Mouse (Mus musculus) hindbrain, embryonic 12.5 days (tissue): ENCODE measurements at regions not wholly inside any gene's neighbourhood (a gene's known extent, or its start where the extent isn't known, plus 50 kb on each side); places are given as distances from the start of the nearest gene placed in this dataset.

Experiments used
- ATAC-seq: fragments of 200-750 bp; cut with Nextera tagmentation; 2 replicates; pipeline ENCODE4 v1.8.0; 2017; ENCODE audit warnings: moderate TSS enrichment; ENCODE audit not compliant: low FRiP score
- H3K27ac ChIP-seq: fragments of 300-500 bp; sonication (generic); 2 replicates; pipeline ENCODE4 v1.5.1; 2016; ENCODE audit warnings: mild to moderate bottlenecking
- H3K27me3 ChIP-seq: fragments of 300-500 bp; sonication (generic); 2 replicates; pipeline ENCODE4 v1.6.1; 2016; ENCODE audit warnings: mild to moderate bottlenecking
- H3K36me3 ChIP-seq: fragments of 300-500 bp; sonication (generic); 2 replicates; pipeline ENCODE4 v1.6.1; 2016; ENCODE audit warnings: mild to moderate bottlenecking
- H3K4me1 ChIP-seq: fragments of 300-500 bp; sonication (generic); 2 replicates; pipeline ENCODE4 v1.6.1; 2016
- H3K4me2 ChIP-seq: fragments of 300-500 bp; sonication (generic); replicated peaks from 2 replicates; pipeline ENCODE4 v1.6.1; 2016; ENCODE audit warnings: mild to moderate bottlenecking
- H3K4me3 ChIP-seq: fragments of 300-500 bp; sonication (generic); 2 replicates; pipeline ENCODE4 v1.5.1; 2016; ENCODE audit warnings: mild to moderate bottlenecking
- H3K9ac ChIP-seq: fragments of 300-500 bp; sonication (generic); 2 replicates; pipeline ENCODE4 v1.6.1; 2016; ENCODE audit warnings: mild to moderate bottlenecking, moderate library complexity
- H3K9me3 ChIP-seq: fragments of 300-500 bp; sonication (generic); replicated peaks from 2 replicates; pipeline ENCODE4 v1.6.1; 2016; ENCODE audit warnings: mild to moderate bottlenecking
- WGBS: fragments of 180-500 bp; shearing (Covaris S2); methylation state at CpG from one replicate; pipeline ENCODE4 v1.1.7; 2016; 5-methylcytosine and 5-hydroxymethylcytosine counted together

- Histone ChIP-seq H3K9me3 (no peaks in the 10 kb centered on the region), H3K4me1 (peaks cover 26% of the 10 kb centered on the region), H3K27me3 (no peaks in the 10 kb centered on the region), H3K36me3 (no peaks in the 10 kb centered on the region), H3K9ac (no peak overlapping the region), H3K4me2 (no peak overlapping the region), H3K27ac (peak overlapping the region; percentile 35; the same call in 1 of the 2 replicates), H3K4me3 (no peak overlapping the region)
- ATAC-seq: no peak
- WGBS: 13% methylated on average over 6 of the region's 6 CpGs
These were observed 125.7 kb downstream of the Plpp3 start for GRCm38 (mm10) chr4:105282681-105283462.

- H3K4me1 ChIP-seq: peaks cover 26% of the 10 kb centered on the region
- WGBS: 91% methylated on average over 5 of the region's 5 CpGs
- no peak overlapping the region for H3K4me2 ChIP-seq
- H3K36me3 ChIP-seq: no peaks in the 10 kb centered on the region
- no peak overlapping the region for H3K4me3 ChIP-seq
- 0 out of 2 replicates have a peak, but pooled peaks cover 6% of the 10 kb centered on the region for H3K27me3 ChIP-seq
- no peak for ATAC-seq
- H3K27ac ChIP-seq: no peak overlapping the region
- H3K9me3 ChIP-seq: no peaks in the 10 kb centered on the region
- H3K9ac ChIP-seq: no peak overlapping the region
These were observed 128.4 kb downstream of the Plpp3 start for GRCm38 (mm10) chr4:105285431-105286013.

- Histone ChIP-seq H3K9me3 (no peaks in the 10 kb centered on the region), H3K4me3 (no peak overlapping the region), H3K36me3 (no peaks in the 10 kb centered on the region), H3K27ac (no peak overlapping the region), H3K27me3 (0 out of 2 replicates have a peak, but pooled peaks cover 6% of the 10 kb centered on the region), H3K9ac (no peak overlapping the region), H3K4me1 (peaks cover 26% of the 10 kb centered on the region), H3K4me2 (no peak overlapping the region)
- no peak for ATAC-seq
- WGBS: 65% methylated on average over 6 of the region's 6 CpGs
These were observed 129.2 kb downstream of the Plpp3 start for GRCm38 (mm10) chr4:105286299-105286698.

GRCm38 (mm10) chr4:105286809-105287208 is 129.7 kb downstream of the Plpp3 start:
- Histone ChIP-seq H3K4me3 (no peak overlapping the region), H3K9me3 (no peaks in the 10 kb centered on the region), H3K9ac (no peak overlapping the region), H3K4me2 (no peak overlapping the region), H3K4me1 (peaks cover 24% of the 10 kb centered on the region), H3K27ac (no peak overlapping the region), H3K36me3 (no peaks in the 10 kb centered on the region), H3K27me3 (0 out of 2 replicates have a peak, but pooled peaks cover 6% of the 10 kb centered on the region)
- ATAC-seq: no peak
- 77% methylated on average over 10 of the region's 10 CpGs for WGBS

- Histone ChIP-seq H3K36me3 (no peaks in the 10 kb centered on the region), H3K4me1 (peaks cover 18% of the 10 kb centered on the region), H3K9me3 (no peaks in the 10 kb centered on the region), H3K4me2 (no peak overlapping the region), H3K4me3 (no peak overlapping the region), H3K27me3 (0 out of 2 replicates have a peak, but pooled peaks cover 6% of the 10 kb centered on the region), H3K27ac (no peak overlapping the region), H3K9ac (no peak overlapping the region)
- 49% methylated on average over 7 of the region's 7 CpGs for WGBS
- no peak for ATAC-seq
These were observed 130.3 kb downstream of the Plpp3 start for GRCm38 (mm10) chr4:105287419-105287818.

- ATAC-seq: no peak
These were observed 132.5 kb downstream of the Plpp3 start for GRCm38 (mm10) chr4:105289635-105290034.

GRCm38 (mm10) chr4:105290847-105291475 is 133.8 kb downstream of the Plpp3 start:
- Histone ChIP-seq H3K27ac (no peak overlapping the region), H3K4me1 (peaks cover 9% of the 10 kb centered on the region), H3K9me3 (no peaks in the 10 kb centered on the region), H3K9ac (no peak overlapping the region), H3K4me2 (no peak overlapping the region), H3K36me3 (no peaks in the 10 kb centered on the region), H3K27me3 (0 out of 2 replicates have a peak, but pooled peaks cover 6% of the 10 kb centered on the region), H3K4me3 (no peak overlapping the region)
- 12% methylated on average over 11 of the region's 11 CpGs for WGBS
- ATAC-seq: no peak

More at GRCm38 (mm10) chr4:105289635-105290034, 132.5 kb downstream of the Plpp3 start:
- Histone ChIP-seq H3K4me3 (no peak overlapping the region), H3K4me2 (no peak overlapping the region), H3K4me1 (peaks cover 9% of the 10 kb centered on the region), H3K27ac (no peak overlapping the region), H3K27me3 (0 out of 2 replicates have a peak, but pooled peaks cover 6% of the 10 kb centered on the region), H3K36me3 (no peaks in the 10 kb centered on the region), H3K9ac (no peak overlapping the region), H3K9me3 (no peaks in the 10 kb centered on the region)
- WGBS: 41% methylated on average over 4 of the region's 4 CpGs

- Histone ChIP-seq H3K36me3 (no peaks in the 10 kb centered on the region), H3K4me2 (no peak overlapping the region), H3K9me3 (no peaks in the 10 kb centered on the region), H3K27ac (no peak overlapping the region), H3K9ac (no peak overlapping the region), H3K4me3 (no peak overlapping the region), H3K4me1 (peaks cover 9% of the 10 kb centered on the region), H3K27me3 (0 out of 2 replicates have a peak, but pooled peaks cover 6% of the 10 kb centered on the region)
- ATAC-seq: no peak
- 6% methylated on average over 1 of the region's 1 CpGs for WGBS
These were observed 134.4 kb downstream of the Plpp3 start for GRCm38 (mm10) chr4:105291503-105291902.

GRCm38 (mm10) chr4:105299358-105299757 is 142.2 kb downstream of the Plpp3 start:
- ATAC-seq: no peak
- WGBS: 97% methylated on average over 6 of the region's 6 CpGs
- H3K9ac ChIP-seq: no peak overlapping the region

GRCm38 (mm10) chr4:105301547-105301946 is 144.4 kb downstream of the Plpp3 start:
- no peak overlapping the region for H3K4me3 ChIP-seq
- H3K27ac ChIP-seq: no peak overlapping the region
- H3K4me2 ChIP-seq: no peak overlapping the region
- H3K4me1 ChIP-seq: no peaks in the 10 kb centered on the region
- H3K9me3 ChIP-seq: no peaks in the 10 kb centered on the region; the same call in 1 of the 2 replicates
- no peak overlapping the region for H3K9ac ChIP-seq
- 87% methylated on average over 1 of the region's 1 CpGs for WGBS
- ATAC-seq: no peak
- no peaks in the 10 kb centered on the region for H3K36me3 ChIP-seq
- no peaks in the 10 kb centered on the region for H3K27me3 ChIP-seq

More at GRCm38 (mm10) chr4:105299358-105299757, 142.2 kb downstream of the Plpp3 start:
- H3K27ac ChIP-seq: no peak overlapping the region
- H3K4me1 ChIP-seq: no peaks in the 10 kb centered on the region
- no peaks in the 10 kb centered on the region for H3K27me3 ChIP-seq
- no peak overlapping the region for H3K4me3 ChIP-seq
- no peaks in the 10 kb centered on the region; the same call in 1 of the 2 replicates for H3K9me3 ChIP-seq
- no peaks in the 10 kb centered on the region for H3K36me3 ChIP-seq
- H3K4me2 ChIP-seq: no peak overlapping the region

GRCm38 (mm10) chr4:105304166-105304565 is 147.0 kb downstream of the Plpp3 start:
- Histone ChIP-seq H3K4me3 (no peak overlapping the region), H3K9ac (no peak overlapping the region), H3K4me1 (no peaks in the 10 kb centered on the region), H3K36me3 (no peaks in the 10 kb centered on the region), H3K9me3 (no peaks in the 10 kb centered on the region; the same call in 1 of the 2 replicates), H3K27me3 (no peaks in the 10 kb centered on the region), H3K4me2 (no peak overlapping the region), H3K27ac (no peak overlapping the region)
- ATAC-seq: no peak
- 60% methylated on average over 2 of the region's 2 CpGs for WGBS

- no peak overlapping the region for H3K27ac ChIP-seq
- no peak for ATAC-seq
- H3K4me3 ChIP-seq: no peak overlapping the region
- H3K4me1 ChIP-seq: no peaks in the 10 kb centered on the region
- no peak overlapping the region for H3K4me2 ChIP-seq
- H3K9ac ChIP-seq: no peak overlapping the region
- 83% methylated on average over 6 of the region's 6 CpGs for WGBS
- no peaks in the 10 kb centered on the region for H3K36me3 ChIP-seq
- no peaks in the 10 kb centered on the region; the same call in 1 of the 2 replicates for H3K9me3 ChIP-seq
- no peaks in the 10 kb centered on the region for H3K27me3 ChIP-seq
These were observed 148.8 kb downstream of the Plpp3 start for GRCm38 (mm10) chr4:105305931-105306330.
